Mouse (Mus musculus) kidney, adult 9 months (tissue): ENCODE measurements around the gene Sp3.
A peak's percentile ranks its signal among the peaks of the same experiment; 100 is the strongest.
"Not testable (repeated sequence)": the region's sequence is repeated elsewhere in the genome, so short reads cannot be mapped to it uniquely, and the experiment has no call there.

ENCODE experiments used
- DNase-seq: peaks from one replicate; pipeline ENCODE4 v3.0.0; 2022

Sp3 gene

GRCm38 (mm10) chr2:72988945-72989344 lies 8.7 kb upstream of the Sp3 start:
- not testable (repeated sequence) for DNase-seq

GRCm38 (mm10) chr2:72986616-72987015 lies 6.4 kb upstream of the Sp3 start, which contains the start of gene Gm11084:
Gene Gm11084, minus strand, starts transcription at chr2:72986716.
- DNase-seq: no peak

- no peak for DNase-seq
Measured at GRCm38 (mm10) chr2:72985516-72985915, 5.3 kb upstream of the Sp3 start.

GRCm38 (mm10) chr2:72984806-72985205 lies 4.6 kb upstream of the Sp3 start:
- no peak for DNase-seq

GRCm38 (mm10) chr2:72983211-72983610 lies 3.0 kb upstream of the Sp3 start:
- DNase-seq: no peak

GRCm38 (mm10) chr2:72982110-72982785 lies 2.0 kb upstream of the Sp3 start:
- DNase-seq: no peak

GRCm38 (mm10) chr2:72981441-72982109 lies 1.3 kb upstream of the Sp3 start:
- no peak for DNase-seq

GRCm38 (mm10) chr2:72981075-72981420 lies 802 bp upstream of the Sp3 start:
- no peak for DNase-seq

GRCm38 (mm10) chr2:72979659-72980071 lies 581 bp downstream of the Sp3 start:
- DNase-seq: peak; percentile 80

GRCm38 (mm10) chr2:72978901-72979658 lies 1.2 kb downstream of the Sp3 start:
- DNase-seq: peak; percentile 90

GRCm38 (mm10) chr2:72978473-72978872 lies 1.8 kb downstream of the Sp3 start:
- peak; percentile 62 for DNase-seq

GRCm38 (mm10) chr2:72977272-72977671 lies 3.0 kb downstream of the Sp3 start:
- DNase-seq: no peak

GRCm38 (mm10) chr2:72976036-72976435 lies 4.2 kb downstream of the Sp3 start:
- peak; percentile 43 for DNase-seq

- DNase-seq: no peak
Measured at GRCm38 (mm10) chr2:72970831-72971230, 9.4 kb downstream of the Sp3 start.

- DNase-seq: no peak
Measured at GRCm38 (mm10) chr2:72970302-72970701, 9.9 kb downstream of the Sp3 start.

GRCm38 (mm10) chr2:72968536-72968935 lies 11.7 kb downstream of the Sp3 start:
- peak; percentile 80 for DNase-seq

GRCm38 (mm10) chr2:72965450-72965849 lies 14.8 kb downstream of the Sp3 start:
- DNase-seq: no peak

GRCm38 (mm10) chr2:72956415-72956814 lies 23.8 kb downstream of the Sp3 start:
- DNase-seq: no peak

GRCm38 (mm10) chr2:72952979-72953378 lies 27.3 kb downstream of the Sp3 start:
- no peak for DNase-seq

- peak; percentile 18 for DNase-seq
Measured at GRCm38 (mm10) chr2:72935937-72936336, 44.3 kb downstream of the Sp3 start.

- DNase-seq: no peak
Measured at GRCm38 (mm10) chr2:72932186-72932585, 48.1 kb downstream of the Sp3 start.

GRCm38 (mm10) chr2:72924981-72925380 lies 55.3 kb downstream of the Sp3 start:
- DNase-seq: no peak

GRCm38 (mm10) chr2:72916170-72916569 lies 64.1 kb downstream of the Sp3 start:
- DNase-seq: no peak
